In genomic region chr1:54193191-54193770, GRCm38 (mm10) we compare ENCODE assay signal across 8 mouse cellular contexts. TPM values are rescaled to one million over a fixed set of nuclear protein-coding genes. Genes with fewer than 3 reads are reported as not detected.
A peak's percentile ranks its signal among the peaks of the same experiment; 100 is the strongest.
DNase-seq lines count a peak whose midpoint lies in the region.

No protein-coding gene starts in this region.

- DNase-seq in adrenal gland, postnatal 10 days = peak; percentile 3
- DNase-seq in adrenal gland, adult (ENCODE audit: inconsistent age in 2 of 2, low spot score in 1 of 2) = no peak
- DNase-seq in testis, postnatal 14 days (ENCODE audit: low spot score) = peak; percentile 24
- no peak for DNase-seq in testis, postnatal 10 days (ENCODE audit: low spot score)
- peak; percentile 43 for DNase-seq in mesoderm, embryonic 11.5 days (ENCODE audit: low read depth, low spot score)
- DNase-seq in right cerebral cortex, postnatal 10 days (ENCODE audit: low spot score in 2 of 2) = no peak
- DNase-seq in right cerebral cortex, postnatal 36 days (ENCODE audit: low spot score in 2 of 2) = no peak
- no peak for DNase-seq in frontal cortex, postnatal 25 days (ENCODE audit: low spot score in 2 of 2)

RNA-seq across cellular contexts. Expression of gene Hecw2, which starts 1.7 kb away (rescaled TPM):
- total RNA-seq in adrenal gland, postnatal 10 days (2021) = 10 to 100 TPM in 1 of 2 experiments, 1 to 10 TPM in 1; 8.9 to 13.0 TPM

RNA-seq across cellular contexts. Expression of gene Ccdc150, which starts 57.2 kb away (rescaled TPM):
- total RNA-seq in adrenal gland, postnatal 10 days (2021) = under 1 TPM; 0.15 to 0.55 TPM

Comparison
In these comparisons a context has a peak if more than half of its experiments do, and no peak if none do; other contexts are left out.
1. DNase-seq: peak in adrenal gland, postnatal 10 days (single experiment), testis, postnatal 14 days (single experiment) and mesoderm, embryonic 11.5 days (single experiment); none in adrenal gland, adult (0 of 2), testis, postnatal 10 days (single experiment), right cerebral cortex, postnatal 10 days (0 of 2), right cerebral cortex, postnatal 36 days (0 of 2) and frontal cortex, postnatal 25 days (0 of 2).